Mouse (Mus musculus) liver, embryonic 14.5 days (tissue): ENCODE data around the gene Zbp1. TPM values are rescaled to one million over a fixed set of nuclear protein-coding genes. Genes with fewer than 3 reads are reported as not detected.

Source experiments
- ATAC-seq: fragments of 200-750 bp; cut with Nextera tagmentation; 2 replicates; pipeline ENCODE4 v1.8.0; 2017; ENCODE audit warnings: moderate number of reproducible peaks, mild to moderate bottlenecking, moderate library complexity; ENCODE audit not compliant: insufficient read depth
- DNase-seq, 3 experiments: peaks; one replicate each; pipeline ENCODE4 v3.0.0-alpha.2; 2012 to 2013; ENCODE audit warnings: low read depth in 3 of 3, low spot score in 3 of 3
- H3K27ac ChIP-seq: fragments of 300-500 bp; sonication (generic); 2 replicates; pipeline ENCODE4 v1.5.1; 2014; ENCODE audit warnings: moderate library complexity, mild to moderate bottlenecking, control low read depth, inconsistent platforms
- H3K27me3 ChIP-seq: fragments of 300-500 bp; sonication (generic); 2 replicates; pipeline ENCODE4 v1.6.1; 2014; ENCODE audit warnings: mild to moderate bottlenecking, low read length, moderate library complexity; ENCODE audit not compliant: control insufficient read depth, insufficient read depth
- H3K36me3 ChIP-seq: fragments of 300-500 bp; sonication (generic); replicated peaks from 2 replicates; pipeline ENCODE4 v1.6.1; 2014; ENCODE audit warnings: low read depth; ENCODE audit not compliant: control insufficient read depth, insufficient read depth
- H3K4me1 ChIP-seq, 2 experiments: fragments of 200-500 bp in 1 of 2; fragments of 300-500 bp in 1 of 2; sonication (generic) in 1 of 2; replicated peaks; 2 replicates each; pipeline ENCODE4 v1.6.1; 2012 to 2014; ENCODE audit warnings: antibody characterized with exemption in 1 of 2, inconsistent platforms in 1 of 2, low read length in 1 of 2; ENCODE audit not compliant: control insufficient read depth in 2 of 2, insufficient read depth in 2 of 2
- H3K4me2 ChIP-seq: fragments of 300-500 bp; sonication (generic); 2 replicates; pipeline ENCODE4 v1.6.1; 2014; ENCODE audit warnings: low read depth, mild to moderate bottlenecking, control low read depth, moderate library complexity
- H3K4me3 ChIP-seq, 2 experiments: fragments of 200-500 bp in 1 of 2; fragments of 300-500 bp in 1 of 2; sonication (generic) in 1 of 2; 2 replicates each; pipeline ENCODE4 v1.5.1; 2012 to 2014; ENCODE audit warnings: low read depth in 2 of 2, low read length in 2 of 2, mild to moderate bottlenecking in 2 of 2, control low read depth in 1 of 2, inconsistent platforms in 1 of 2, moderate library complexity in 1 of 2; ENCODE audit not compliant: insufficient read depth in 1 of 2
- H3K9ac ChIP-seq: fragments of 300-500 bp; sonication (generic); replicated peaks from 2 replicates; pipeline ENCODE4 v1.6.1; 2014; ENCODE audit warnings: mild to moderate bottlenecking, control low read depth, moderate library complexity
- H3K9me3 ChIP-seq: fragments of 300-500 bp; sonication (generic); 2 replicates; pipeline ENCODE4 v1.6.1; 2016; ENCODE audit warnings: low read length, mixed read lengths; ENCODE audit not compliant: control insufficient read depth
- CTCF ChIP-seq: IDR thresholded peaks from 2 replicates; pipeline ENCODE4 v1.5.1; 2016; ENCODE audit warnings: antibody characterized with exemption, low read depth, control low read depth
- EP300 ChIP-seq: IDR thresholded peaks from 2 replicates; pipeline ENCODE4 v1.6.1; 2016; ENCODE audit warnings: antibody characterized with exemption, low read depth
- WGBS: fragments of 180-500 bp; shearing (Covaris S2); extraction: QIAGEN DNeasy Blood & Tissue Kit; methylation state at CpG from one replicate; pipeline ENCODE4 v1.1.7; 2014; ENCODE audit not compliant: insufficient replicate concordance; 5-methylcytosine and 5-hydroxymethylcytosine counted together
- polyA plus RNA-seq, 2 experiments: library from polyadenylated mRNA; depleted of rRNA in 1 of 2; stranded (reverse) in 1 of 2; unstranded in 1 of 2; fragments of >200 nt; fragmentation: Nextera tagmentation in 1 of 2; extraction: Ambion mirVana in 1 of 2; gene quantifications; 2 replicates each; pipeline versions ENCODE4 v1.2.1 to v1.2.3; 2012 to 2014

The Zbp1 gene
- polyA plus RNA-seq, 2 experiments = 0.64 to 1.0 TPM

DNA sequence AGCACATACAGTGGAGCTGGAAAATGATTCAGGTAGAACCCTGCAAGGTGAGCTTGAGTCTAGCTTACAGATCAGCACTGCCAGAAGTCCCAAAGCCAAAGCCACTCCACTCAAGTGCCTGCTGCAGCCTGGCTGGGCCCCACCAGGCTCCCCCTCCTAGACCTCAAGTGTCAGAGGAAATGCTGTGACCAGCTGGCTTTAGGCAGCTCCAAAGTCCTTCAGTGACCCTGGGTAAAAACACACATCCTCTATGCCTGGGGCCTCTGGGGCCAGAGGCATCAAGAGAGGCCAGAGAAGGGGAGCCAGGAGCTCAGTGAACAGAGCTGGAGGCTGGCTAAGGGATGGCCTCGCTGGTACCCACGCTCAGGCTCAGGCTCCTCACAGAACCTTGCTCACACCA is 31.7 kb upstream of the Zbp1 start:
- WGBS = 17% methylated on average over 2 of the region's 2 CpGs
- no peak for ATAC-seq

DNA sequence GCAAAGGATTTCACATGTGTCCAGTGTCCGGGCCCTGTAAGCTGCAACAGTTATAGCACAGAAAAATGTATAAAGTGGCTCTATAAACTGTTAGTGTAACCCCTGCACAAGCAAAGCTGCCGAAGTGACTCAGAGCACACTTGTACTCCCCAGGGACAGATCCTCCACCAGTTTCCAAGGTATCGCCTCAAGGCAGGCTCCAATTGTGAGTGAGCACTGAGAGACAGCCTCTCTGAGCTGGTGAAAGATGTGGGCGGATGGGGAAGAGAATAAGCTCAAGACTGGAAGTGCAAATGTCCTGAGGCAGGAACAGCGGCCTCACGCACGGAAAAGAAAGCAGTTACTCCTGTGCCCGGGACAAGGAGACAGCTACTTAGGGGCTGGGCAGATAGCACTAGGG is 31.2 kb upstream of the Zbp1 start:
- H3K27ac ChIP-seq = no peak overlapping the region
- no peaks in the 10 kb centered on the region for H3K4me1 ChIP-seq
- H3K9ac ChIP-seq = no peak overlapping the region

More for the DNA sequence above, 31.7 kb upstream of the Zbp1 start:
- Histone ChIP-seq H3K36me3 (no peaks in the 10 kb centered on the region), H3K4me1 (no peaks in the 10 kb centered on the region), H3K27me3 (no peaks in the 10 kb centered on the region), H3K27ac (no peak overlapping the region), H3K9ac (no peak overlapping the region), H3K4me3 (no peak overlapping the region), H3K9me3 (no peaks in the 10 kb centered on the region), H3K4me2 (no peak overlapping the region)
- no peak for DNase-seq
- no peak for TF ChIP-seq CTCF
- no peak for TF ChIP-seq EP300

DNA sequence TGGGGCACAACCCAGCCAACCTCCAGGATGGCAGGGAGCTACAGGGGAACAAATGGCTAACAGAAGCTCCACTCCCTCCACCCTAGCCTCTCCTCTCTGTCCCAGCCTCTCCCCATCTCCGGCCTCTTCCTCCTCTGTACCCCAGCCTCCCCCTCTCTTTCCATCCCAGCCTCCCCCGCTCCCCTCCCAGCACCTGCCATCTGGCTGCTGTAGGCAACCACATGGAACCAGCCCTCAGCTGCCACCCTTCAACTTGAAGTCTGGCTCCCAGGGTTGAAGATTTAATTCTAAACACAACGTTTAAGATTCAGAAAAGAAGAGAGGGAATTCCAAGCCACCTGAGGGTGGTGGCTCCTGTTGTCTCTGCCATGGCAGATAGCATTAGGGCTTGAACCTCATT is 30.7 kb upstream of the Zbp1 start:
- no peak for TF ChIP-seq EP300
- no peak for TF ChIP-seq CTCF
- Histone ChIP-seq H3K9me3 (no peaks in the 10 kb centered on the region), H3K4me3 (no peak overlapping the region), H3K36me3 (no peaks in the 10 kb centered on the region), H3K9ac (no peak overlapping the region), H3K4me2 (no peak overlapping the region), H3K4me1 (no peaks in the 10 kb centered on the region), H3K27me3 (no peaks in the 10 kb centered on the region), H3K27ac (no peak overlapping the region)
- 56% methylated on average over 3 of the region's 3 CpGs for WGBS
- ATAC-seq (no peak), DNase-seq (no peak)

More for the DNA sequence above, 31.2 kb upstream of the Zbp1 start:
- ATAC-seq = no peak
- WGBS = 61% methylated on average over 8 of the region's 8 CpGs
- no peak overlapping the region for H3K4me3 ChIP-seq
- TF ChIP-seq EP300 (no peak), CTCF (no peak)
- H3K4me2 ChIP-seq = no peak overlapping the region
- DNase-seq = no peak
- H3K9me3 ChIP-seq = no peaks in the 10 kb centered on the region
- no peaks in the 10 kb centered on the region for H3K36me3 ChIP-seq
- H3K27me3 ChIP-seq = no peaks in the 10 kb centered on the region

DNA sequence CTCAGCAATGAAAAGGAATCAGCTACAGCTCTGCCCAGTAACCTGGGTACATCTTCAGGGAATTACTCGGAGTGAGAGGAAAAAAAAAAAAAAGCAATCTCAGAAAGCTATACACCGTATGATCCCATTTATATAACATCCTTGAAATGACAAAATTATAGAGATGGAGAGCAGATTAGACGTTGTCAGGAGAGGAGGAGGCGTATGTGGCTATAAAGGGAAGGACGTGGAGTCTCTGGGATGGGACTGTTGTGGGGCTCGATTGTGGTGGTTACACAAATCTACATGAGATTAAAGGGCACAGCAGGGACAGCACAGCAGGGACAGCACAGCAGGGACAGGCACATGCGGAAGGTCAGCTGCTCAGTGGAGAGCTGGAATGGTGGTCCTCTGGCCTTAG is 30.1 kb upstream of the Zbp1 start:
- Histone ChIP-seq H3K4me3 (no peak overlapping the region), H3K9ac (no peak overlapping the region), H3K27me3 (no peaks in the 10 kb centered on the region), H3K4me2 (no peak overlapping the region), H3K27ac (no peak overlapping the region), H3K9me3 (no peaks in the 10 kb centered on the region), H3K4me1 (no peaks in the 10 kb centered on the region), H3K36me3 (no peaks in the 10 kb centered on the region)
- 56% methylated on average over 7 of the region's 7 CpGs for WGBS
- DNase-seq = no peak
- no peak for ATAC-seq
- no peak for TF ChIP-seq CTCF
- no peak for TF ChIP-seq EP300

DNA sequence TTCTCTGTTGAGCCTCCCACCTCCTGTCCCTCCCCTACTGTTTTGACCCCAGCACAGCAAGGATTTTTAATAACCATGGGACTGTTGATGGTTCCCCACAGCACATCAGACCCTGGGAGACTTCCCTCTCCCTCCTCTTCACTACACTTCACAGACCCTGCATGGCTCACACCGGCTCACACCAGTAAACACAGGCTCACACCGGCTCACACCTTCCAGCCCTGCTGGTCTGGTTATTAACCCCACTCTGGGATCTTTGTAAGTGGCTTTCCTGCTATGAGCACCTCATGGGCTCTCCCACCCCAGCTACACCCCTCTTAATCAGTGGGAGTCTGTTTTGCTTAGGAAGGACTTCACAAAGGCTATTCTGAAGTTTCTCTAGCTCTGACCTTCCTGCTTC is 29.2 kb upstream of the Zbp1 start:
- no peaks in the 10 kb centered on the region for H3K9me3 ChIP-seq
- 30% methylated on average over 2 of the region's 2 CpGs for WGBS
- H3K9ac ChIP-seq = no peak overlapping the region
- H3K36me3 ChIP-seq = no peaks in the 10 kb centered on the region
- no peak overlapping the region for H3K4me3 ChIP-seq
- no peak overlapping the region for H3K27ac ChIP-seq
- no peaks in the 10 kb centered on the region for H3K27me3 ChIP-seq
- H3K4me2 ChIP-seq = no peak overlapping the region
- ATAC-seq (no peak), DNase-seq (no peak)
- TF ChIP-seq CTCF (no peak), EP300 (no peak)
- H3K4me1 ChIP-seq = no peaks in the 10 kb centered on the region
